Mouse (Mus musculus) heart, adult 8-10 months (tissue): ENCODE measurements at regions not wholly inside any gene's neighbourhood (a gene's known extent, or its start where the extent isn't known, plus 50 kb on each side); places are given as distances from the start of the nearest gene placed in this dataset.

Experiments
- DNase-seq: peaks from one replicate; pipeline ENCODE4 v3.0.0; 2022; ENCODE audit warnings: low spot score

DNA sequence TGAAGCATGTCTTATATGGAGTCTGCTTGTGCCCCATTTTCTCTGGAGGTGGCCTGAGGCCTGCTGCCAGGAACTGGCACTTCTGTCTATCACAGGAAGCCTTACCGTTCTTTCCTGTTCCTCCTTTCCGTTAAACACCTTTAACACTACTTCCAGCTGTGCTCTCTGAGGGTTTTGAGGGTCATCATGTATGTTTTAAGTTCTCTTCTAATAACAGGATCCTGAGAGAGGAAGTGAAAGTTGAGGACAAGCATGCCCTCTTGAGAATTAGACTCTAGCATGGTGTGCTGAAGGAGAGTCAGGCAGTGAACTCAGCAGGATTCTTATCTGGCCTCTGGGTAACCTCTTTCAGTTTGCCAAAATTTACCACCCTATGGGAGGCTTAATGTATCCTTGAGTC, 418.0 kb upstream of the 9430069I07Rik start:
- DNase-seq = no peak

DNA sequence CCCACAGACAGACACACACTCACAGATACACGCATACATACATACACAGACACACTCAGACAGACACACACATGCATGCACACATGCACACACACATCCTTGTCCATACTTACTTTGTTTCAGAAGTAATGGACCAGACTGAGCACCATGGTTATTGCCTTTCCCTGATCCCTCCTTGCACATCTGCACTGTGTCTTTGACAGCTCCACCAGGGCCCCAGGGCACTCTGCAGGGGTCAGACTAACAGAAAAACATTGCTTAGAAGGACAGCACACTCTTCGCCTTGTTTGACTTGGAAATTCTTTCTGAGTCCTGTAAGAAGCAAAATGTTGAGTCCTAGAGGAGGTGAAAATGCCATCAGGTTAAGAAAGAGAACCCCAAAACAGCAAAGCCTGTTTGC, 394.1 kb upstream of the 9430069I07Rik start:
- DNase-seq = no peak

DNA sequence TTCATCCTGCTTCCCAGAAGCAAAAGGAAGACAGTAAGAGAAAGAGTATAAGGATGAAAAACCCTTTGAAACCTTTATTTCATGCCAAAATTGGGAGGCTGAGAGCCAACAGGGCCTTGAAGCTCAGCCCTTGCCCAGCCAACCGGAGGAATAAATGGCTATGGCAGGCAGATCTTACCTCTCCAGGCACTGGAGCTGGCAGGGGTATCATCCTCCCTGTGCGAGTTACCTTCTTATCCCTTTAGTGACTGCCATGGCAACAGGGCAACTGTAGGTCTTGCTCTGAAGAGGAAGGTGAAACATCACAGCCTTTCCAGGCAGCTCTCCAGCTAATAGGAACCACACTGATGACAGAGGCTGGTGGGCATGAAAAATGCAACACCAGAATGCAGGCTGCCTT, 393.3 kb upstream of the 9430069I07Rik start:
- DNase-seq = no peak

DNA sequence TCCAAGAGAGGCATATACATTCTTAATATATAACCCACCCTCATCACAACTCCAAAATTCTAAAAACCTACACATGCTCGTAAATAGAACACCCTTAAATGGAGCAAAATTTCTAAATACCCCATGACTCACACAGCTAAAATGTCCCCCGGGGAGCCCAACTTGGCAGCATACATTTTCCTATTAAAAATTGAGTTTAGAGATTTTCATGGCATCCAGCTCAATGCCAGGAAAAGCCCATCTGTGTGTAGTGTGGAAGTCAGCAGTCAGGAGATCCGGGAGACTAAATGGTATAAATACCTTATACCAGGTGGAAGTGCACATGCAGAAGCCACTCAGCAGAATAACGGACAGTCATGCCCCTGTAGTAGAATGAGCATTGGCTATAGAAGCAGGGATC, 389.4 kb upstream of the 9430069I07Rik start:
- no peak for DNase-seq

DNA sequence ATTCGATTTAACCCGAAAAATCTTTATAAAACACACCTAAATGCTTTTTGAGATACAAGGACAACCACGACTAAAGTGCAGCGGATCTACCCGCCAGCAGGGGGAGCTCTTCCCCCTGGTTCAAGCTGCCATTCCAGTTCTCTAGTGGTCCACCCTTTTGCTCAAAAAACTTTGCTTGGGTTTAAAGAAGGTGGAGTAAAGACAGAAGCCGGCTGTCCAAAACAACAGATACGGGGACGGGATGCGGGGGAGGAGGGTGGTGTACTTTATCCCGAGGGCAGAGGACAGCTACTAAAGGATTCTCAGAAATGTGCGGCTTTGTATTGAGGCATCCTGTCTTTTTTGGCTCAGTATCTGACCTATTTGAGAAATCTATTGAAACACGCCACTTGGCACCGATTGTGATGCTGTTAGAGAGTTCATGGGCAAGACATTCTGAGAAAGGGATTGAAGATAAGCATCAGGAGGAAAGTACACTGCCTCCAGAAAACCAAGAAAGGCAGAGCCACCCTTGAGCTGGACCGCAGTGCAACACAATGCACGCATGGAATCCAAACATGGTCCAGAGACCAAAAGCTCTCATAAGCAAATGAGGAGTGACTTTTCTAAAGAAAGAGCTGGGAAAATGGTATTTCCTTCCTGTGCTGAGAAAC, 385.6 kb upstream of the 9430069I07Rik start:
- DNase-seq = peak; percentile 42

DNA sequence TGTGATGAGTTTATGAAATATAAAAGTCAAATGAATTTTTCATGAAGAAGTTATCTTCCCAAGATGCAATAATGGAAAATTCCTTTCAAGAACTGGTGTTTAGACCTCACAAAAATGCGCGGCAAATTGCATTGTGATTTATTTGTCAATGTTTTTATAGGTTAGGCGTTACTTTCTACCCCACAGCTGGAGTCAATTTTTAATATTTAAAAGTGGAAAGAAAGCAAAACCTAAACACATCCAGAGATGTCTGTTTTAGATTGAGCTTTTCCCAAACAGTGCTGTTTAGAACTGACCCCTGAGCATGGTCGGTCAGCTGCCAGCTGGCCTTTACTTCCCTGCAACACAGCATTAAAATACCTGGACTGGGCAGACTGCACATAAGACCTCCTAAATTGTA, 383.8 kb upstream of the 9430069I07Rik start:
- DNase-seq = no peak
